Mouse (Mus musculus) WW6 (cell line): ENCODE data around the gene Gm4450.
"Not testable (repeated sequence)": the region's sequence is repeated elsewhere in the genome, so short reads cannot be mapped to it uniquely, and the experiment has no call there.

ENCODE experiments used
- DNase-seq: peaks from one replicate; pipeline ENCODE4 v3.0.0-alpha.2; 2013; ENCODE audit warnings: low read depth, low spot score

The Gm4450 gene

GRCm38 (mm10) chr3:98418991-98419785 is 37.7 kb downstream of the Gm4450 start:
- DNase-seq: no peak

DNA sequence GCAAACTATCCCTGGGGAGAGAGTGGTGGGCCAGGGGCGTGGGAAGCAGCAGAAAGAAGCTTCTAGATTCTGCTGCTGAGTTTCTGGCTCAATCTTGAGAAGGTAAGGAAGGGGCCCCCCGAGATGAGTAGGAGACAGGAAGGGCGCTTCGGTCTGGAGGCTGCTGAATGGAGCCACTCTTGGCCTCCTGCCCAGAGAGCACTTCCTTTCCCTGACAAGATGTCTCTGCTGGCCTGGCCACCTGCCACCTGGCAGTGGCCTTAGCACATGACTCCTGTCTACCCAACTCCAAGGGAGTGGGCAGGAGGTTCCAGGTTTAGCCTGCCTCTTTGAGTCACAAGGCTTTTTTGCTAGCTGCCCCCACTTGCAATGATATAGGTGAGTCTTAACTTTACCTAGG is 39.6 kb downstream of the Gm4450 start:
- no peak for DNase-seq

DNA sequence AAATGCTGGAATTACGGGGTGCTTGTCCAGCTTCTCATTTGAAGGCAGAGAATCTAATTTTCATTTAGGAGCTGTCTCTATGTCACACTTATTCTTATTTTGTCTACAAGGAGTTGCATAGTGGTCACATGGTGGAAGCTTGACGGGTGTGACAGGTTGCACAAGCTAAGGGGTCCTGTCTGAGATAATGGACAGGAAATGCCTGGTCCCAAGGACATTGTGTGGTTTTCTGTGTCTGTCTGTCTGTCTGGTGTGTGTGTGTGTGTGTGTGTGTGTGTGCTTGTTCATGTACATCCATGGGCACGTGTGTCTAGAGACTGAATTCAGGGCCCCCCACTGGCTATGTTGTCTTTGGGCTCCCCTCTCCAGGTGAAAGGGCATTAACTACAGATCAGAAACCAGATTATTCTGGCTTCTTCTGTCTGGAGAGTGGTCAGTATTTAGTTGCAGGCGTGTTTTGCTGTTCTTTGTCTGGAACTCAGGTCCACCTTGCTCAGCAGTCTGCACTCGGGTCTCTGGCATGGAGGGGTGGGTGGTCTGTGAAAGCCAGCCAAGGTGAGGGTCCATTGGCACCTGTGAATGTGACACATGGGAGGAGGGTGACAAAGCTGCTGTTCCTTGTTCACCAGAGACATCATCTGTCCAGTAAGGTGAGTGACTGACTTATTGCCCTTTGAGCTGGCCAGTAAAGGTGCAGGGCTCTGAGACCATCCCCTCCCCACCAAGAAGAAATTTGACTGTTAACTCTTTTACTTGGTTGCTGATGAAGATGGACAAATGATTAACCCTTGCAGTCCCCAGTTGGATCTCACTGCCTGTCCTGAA is 40.3 kb downstream of the Gm4450 start:
- DNase-seq: no peak

DNA sequence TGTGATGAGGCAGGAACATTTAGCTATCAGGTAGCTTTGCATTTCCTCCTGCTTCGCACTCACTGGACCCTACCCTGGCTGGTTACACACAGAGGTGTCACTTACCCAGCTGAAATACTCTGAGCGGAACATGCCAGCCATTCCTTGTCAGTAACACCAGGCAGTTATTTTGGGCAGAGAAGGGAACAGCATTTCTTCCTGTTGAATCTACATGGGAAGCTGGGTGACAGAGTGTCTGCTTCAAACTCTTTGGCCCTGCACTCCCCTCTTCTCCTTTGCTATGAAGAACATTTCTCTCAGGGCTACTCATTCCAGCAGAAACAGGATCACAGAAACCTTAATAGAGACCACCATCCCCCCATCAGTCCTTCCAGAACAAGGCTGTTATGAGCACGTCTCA is 42.6 kb downstream of the Gm4450 start:
- DNase-seq: no peak

- DNase-seq: no peak
Measured at GRCm38 (mm10) chr3:98413733-98414132, 43.2 kb downstream of the Gm4450 start.

DNA sequence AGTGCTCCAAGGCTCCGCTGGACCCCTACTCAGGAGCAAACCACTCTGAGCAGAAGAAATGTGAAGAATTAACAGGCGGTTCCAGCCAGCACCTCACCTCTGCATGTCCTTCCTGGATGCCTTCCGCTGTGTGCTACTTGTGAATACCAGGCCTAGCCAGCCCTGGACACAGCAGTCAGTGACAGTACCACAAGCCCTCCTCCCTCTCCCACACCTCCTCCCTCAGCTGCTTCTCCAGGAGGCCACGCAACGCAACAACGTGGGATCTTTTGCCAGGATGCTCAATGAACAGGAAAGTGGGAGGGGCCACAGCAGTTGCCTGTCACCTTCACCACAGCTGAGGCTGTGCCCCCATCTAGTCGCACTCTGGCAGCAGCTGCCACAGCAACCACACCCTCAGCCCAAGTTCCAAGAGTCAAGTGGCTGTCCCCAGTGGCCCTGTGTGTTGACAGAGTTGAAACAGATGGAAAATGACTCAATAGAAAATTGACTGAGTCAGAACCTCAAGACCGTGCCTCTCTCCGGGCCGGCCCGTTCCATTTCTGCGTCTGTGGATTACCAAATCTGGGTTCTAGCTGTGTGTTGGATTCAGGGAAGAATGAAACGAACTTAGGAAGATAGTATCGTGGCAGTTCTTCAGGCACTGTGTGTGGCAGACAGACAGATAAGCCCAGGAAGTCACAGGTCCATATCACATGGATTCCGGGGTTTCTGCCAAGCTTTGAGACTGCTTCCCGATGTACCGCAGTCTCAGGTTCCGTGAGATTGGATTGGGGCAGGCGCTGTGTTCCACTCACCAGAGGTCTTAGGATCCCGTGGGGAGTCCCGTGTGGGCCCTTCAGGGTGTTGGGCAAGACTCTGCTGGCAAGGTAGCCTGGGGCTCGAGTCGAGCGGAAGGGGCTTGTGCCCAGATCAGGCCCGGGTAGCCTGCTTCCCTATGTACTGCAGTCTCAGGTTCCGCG is 46.0 kb downstream of the Gm4450 start:
- not testable (repeated sequence) for DNase-seq

DNA sequence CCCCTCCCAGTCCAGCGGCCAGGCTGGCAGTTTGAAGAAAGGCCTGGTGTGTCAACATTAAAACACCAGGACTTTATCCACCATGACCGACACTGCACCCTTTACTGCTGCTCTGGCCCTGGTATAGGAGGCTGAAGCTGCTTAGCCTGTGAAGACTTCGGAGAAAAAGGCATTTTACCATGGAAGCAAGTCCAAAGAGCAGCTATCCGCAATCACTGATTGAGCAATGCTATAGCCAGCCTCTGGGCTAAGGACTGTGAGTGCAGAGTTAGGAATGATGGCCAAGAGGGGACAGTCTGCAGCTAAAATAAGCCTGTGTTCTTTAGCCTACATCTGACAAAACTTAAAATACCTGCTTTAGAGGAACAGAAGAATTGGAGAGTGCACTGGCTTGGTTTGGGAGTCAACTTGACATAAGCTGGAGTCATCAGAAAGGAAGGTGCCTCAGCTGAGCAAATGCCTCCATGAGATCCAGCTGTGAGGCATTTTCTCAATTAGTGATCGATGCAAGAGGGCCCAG is 49.6 kb downstream of the Gm4450 start:
- DNase-seq: not testable (repeated sequence)

- DNase-seq: not testable (repeated sequence)
Measured at GRCm38 (mm10) chr3:98406569-98407144, 50.3 kb downstream of the Gm4450 start.

- not testable (repeated sequence) for DNase-seq
Measured at GRCm38 (mm10) chr3:98405877-98406276, 51.0 kb downstream of the Gm4450 start.

DNA sequence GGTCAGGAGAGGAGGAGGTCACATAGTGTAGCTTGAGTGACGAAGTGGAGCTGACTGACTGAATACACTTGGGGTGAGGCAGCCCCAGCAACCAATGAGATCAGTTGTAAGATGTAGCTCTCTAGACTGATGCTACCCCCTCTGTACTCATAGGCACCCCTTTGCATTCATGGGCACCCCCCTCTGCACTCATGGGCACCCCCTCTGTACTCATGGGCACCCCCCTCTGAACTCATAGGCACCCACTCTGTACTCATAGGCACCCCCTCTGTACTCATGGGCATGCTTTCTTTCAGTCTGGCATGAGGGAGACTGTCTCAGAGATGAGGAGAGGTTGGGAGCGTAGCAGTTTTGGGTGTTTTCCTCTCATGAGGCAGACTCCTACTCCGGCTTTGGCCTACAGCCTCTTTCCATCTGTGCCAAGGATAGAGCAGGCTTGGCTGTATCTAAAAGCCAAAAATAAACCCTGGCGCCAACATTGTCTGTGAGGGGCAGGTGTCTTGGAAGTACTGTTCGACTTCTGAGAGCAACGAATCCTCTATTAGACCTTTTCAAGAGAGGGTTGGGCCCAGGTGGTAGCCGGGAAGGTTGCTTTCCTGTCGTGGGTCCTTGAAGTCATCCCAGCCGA is 52.5 kb downstream of the Gm4450 start:
- not testable (repeated sequence) for DNase-seq
